Mouse (Mus musculus) lung, embryonic 15.5 days (tissue): ENCODE results near the gene Gm21885. TPM values are rescaled to one million over a fixed set of nuclear protein-coding genes. Genes with fewer than 3 reads are reported as not detected.

ENCODE experiments used
- ATAC-seq: fragments of 200-750 bp; cut with Nextera tagmentation; 2 replicates; pipeline ENCODE4 v1.8.0; 2017; ENCODE audit warnings: moderate number of reproducible peaks, borderline replicate concordance; ENCODE audit not compliant: low FRiP score, low TSS enrichment; ENCODE audit errors: extremely low read depth
- H3K27ac ChIP-seq: fragments of 300-500 bp; sonication (generic); 2 replicates; pipeline ENCODE4 v1.5.1; 2015; ENCODE audit warnings: moderate library complexity, mild to moderate bottlenecking, inconsistent platforms
- H3K27me3 ChIP-seq: fragments of 300-500 bp; sonication (generic); 2 replicates; pipeline ENCODE4 v1.6.1; 2015; ENCODE audit warnings: inconsistent platforms
- H3K36me3 ChIP-seq: fragments of 300-500 bp; sonication (generic); 2 replicates; pipeline ENCODE4 v1.6.1; 2015; ENCODE audit warnings: inconsistent platforms
- H3K4me1 ChIP-seq: fragments of 300-500 bp; sonication (generic); 2 replicates; pipeline ENCODE4 v1.6.1; 2015; ENCODE audit warnings: inconsistent platforms
- H3K4me2 ChIP-seq: fragments of 300-500 bp; sonication (generic); 2 replicates; pipeline ENCODE4 v1.6.1; 2015; ENCODE audit warnings: inconsistent platforms, mild to moderate bottlenecking, moderate library complexity
- H3K4me3 ChIP-seq: fragments of 300-500 bp; sonication (generic); 2 replicates; pipeline ENCODE4 v1.5.1; 2015; ENCODE audit warnings: mild to moderate bottlenecking, inconsistent platforms
- H3K9ac ChIP-seq: fragments of 300-500 bp; sonication (generic); 2 replicates; pipeline ENCODE4 v1.6.1; 2015; ENCODE audit warnings: inconsistent platforms
- H3K9me3 ChIP-seq: fragments of 300-500 bp; sonication (generic); 2 replicates; pipeline ENCODE4 v1.6.1; 2016; ENCODE audit warnings: inconsistent platforms
- WGBS: fragments of 180-500 bp; shearing (Covaris S2); methylation state at CpG from one replicate; pipeline ENCODE4 v1.1.7; 2015; 5-methylcytosine and 5-hydroxymethylcytosine counted together
- polyA plus RNA-seq: library from polyadenylated mRNA; unstranded; fragments of >200 nt; fragmentation: Nextera tagmentation; extraction: Ambion mirVana; gene quantifications from 2 replicates; pipeline ENCODE4 v1.2.1, GENCODE M21; 2015

Gene Gm21885
- polyA plus RNA-seq, 1 experiment from 2014 or later: not detected

DNA sequence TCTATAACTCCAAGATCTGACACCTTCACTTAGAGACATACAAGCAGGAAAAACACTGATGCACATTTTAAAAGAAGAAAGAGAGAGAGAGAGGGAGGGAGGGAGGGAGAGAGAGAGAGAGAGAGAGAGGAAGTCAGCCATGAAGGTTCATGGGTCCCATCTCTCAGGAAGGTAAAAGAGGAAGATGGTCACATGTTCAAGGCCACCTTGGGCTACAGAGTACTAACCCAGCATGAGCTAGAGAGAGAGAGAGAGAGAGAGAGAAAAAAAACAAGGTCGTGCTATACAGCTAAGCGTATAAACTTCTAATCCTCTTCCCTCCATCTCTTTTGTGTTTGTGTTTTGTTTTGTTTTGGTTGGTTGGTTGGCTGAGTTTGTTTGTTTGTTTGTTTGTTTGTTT lies 10.7 kb upstream of the Gm21885 start:
- no peak overlapping the region for H3K27ac ChIP-seq
- no peak overlapping the region for H3K4me3 ChIP-seq
- H3K9ac ChIP-seq: no peak overlapping the region
- no peaks in the 10 kb centered on the region for H3K9me3 ChIP-seq
- H3K4me1 ChIP-seq: peaks cover 4% of the 10 kb centered on the region; the same call in 1 of the 2 replicates
- no peaks in the 10 kb centered on the region for H3K27me3 ChIP-seq
- 86% methylated on average over 2 of the region's 2 CpGs for WGBS
- H3K36me3 ChIP-seq: no peaks in the 10 kb centered on the region
- no peak for ATAC-seq
- H3K4me2 ChIP-seq: no peak overlapping the region

GRCm38 (mm10) chr11:94272960-94273927 lies 8.4 kb upstream of the Gm21885 start:
- H3K4me1 ChIP-seq: peaks cover 13% of the 10 kb centered on the region; the same call in 1 of the 2 replicates
- H3K27ac ChIP-seq: no peak overlapping the region
- H3K4me3 ChIP-seq: no peak overlapping the region
- 81% methylated on average over 21 of the region's 21 CpGs for WGBS
- ATAC-seq: no peak
- H3K9me3 ChIP-seq: no peaks in the 10 kb centered on the region
- no peak overlapping the region for H3K9ac ChIP-seq
- no peaks in the 10 kb centered on the region for H3K36me3 ChIP-seq
- no peak overlapping the region for H3K4me2 ChIP-seq
- H3K27me3 ChIP-seq: no peaks in the 10 kb centered on the region

- no peaks in the 10 kb centered on the region for H3K9me3 ChIP-seq
- WGBS: 75% methylated on average over 10 of the region's 10 CpGs
- H3K27ac ChIP-seq: no peak overlapping the region
- H3K36me3 ChIP-seq: no peaks in the 10 kb centered on the region
- peaks cover 13% of the 10 kb centered on the region; the same call in 1 of the 2 replicates for H3K4me1 ChIP-seq
- no peaks in the 10 kb centered on the region for H3K27me3 ChIP-seq
- no peak for ATAC-seq
- no peak overlapping the region for H3K4me2 ChIP-seq
- no peak overlapping the region for H3K9ac ChIP-seq
- no peak overlapping the region for H3K4me3 ChIP-seq
Observed at GRCm38 (mm10) chr11:94274206-94274867, 7.3 kb upstream of the Gm21885 start.

GRCm38 (mm10) chr11:94275226-94275625 lies 6.4 kb upstream of the Gm21885 start:
- Histone ChIP-seq H3K9ac (no peak overlapping the region), H3K27ac (no peak overlapping the region), H3K4me2 (no peak overlapping the region), H3K9me3 (no peaks in the 10 kb centered on the region), H3K36me3 (no peaks in the 10 kb centered on the region), H3K4me3 (no peak overlapping the region), H3K27me3 (no peaks in the 10 kb centered on the region), H3K4me1 (peaks cover 13% of the 10 kb centered on the region; the same call in 1 of the 2 replicates)
- ATAC-seq: no peak
- WGBS: 75% methylated on average over 7 of the region's 7 CpGs

DNA sequence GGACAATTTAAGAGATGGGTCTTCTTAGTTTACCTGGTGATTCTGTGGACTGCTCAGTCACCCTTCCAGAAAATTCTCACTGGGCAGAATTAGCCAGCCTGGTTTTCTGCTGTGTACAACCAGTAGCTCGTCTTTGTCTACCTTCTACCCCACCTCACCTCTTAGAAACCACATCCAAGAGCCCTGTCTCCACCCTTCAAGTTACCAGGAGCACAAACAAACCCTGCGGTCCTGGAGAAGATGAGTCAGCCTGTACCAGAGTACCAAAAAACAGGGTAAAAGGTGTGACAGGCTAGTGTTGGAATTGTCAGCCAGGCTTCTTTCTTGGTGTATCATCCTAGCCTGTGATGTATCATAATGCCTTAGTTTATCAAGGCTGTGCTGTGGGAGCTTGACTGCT lies 6.0 kb upstream of the Gm21885 start:
- H3K4me2 ChIP-seq: no peak overlapping the region
- WGBS: 75% methylated on average over 2 of the region's 2 CpGs
- H3K36me3 ChIP-seq: no peaks in the 10 kb centered on the region
- H3K4me1 ChIP-seq: peaks cover 13% of the 10 kb centered on the region; the same call in 1 of the 2 replicates
- H3K9me3 ChIP-seq: no peaks in the 10 kb centered on the region
- no peaks in the 10 kb centered on the region for H3K27me3 ChIP-seq
- no peak overlapping the region for H3K27ac ChIP-seq
- H3K4me3 ChIP-seq: no peak overlapping the region
- ATAC-seq: no peak
- H3K9ac ChIP-seq: no peak overlapping the region

GRCm38 (mm10) chr11:94276869-94277337 lies 4.8 kb upstream of the Gm21885 start:
- no peaks in the 10 kb centered on the region for H3K36me3 ChIP-seq
- peak; percentile 56; the same call in 1 of the 2 replicates for ATAC-seq
- H3K27me3 ChIP-seq: no peaks in the 10 kb centered on the region
- H3K9me3 ChIP-seq: no peaks in the 10 kb centered on the region
- H3K4me3 ChIP-seq: peak overlapping the region; percentile 32
- H3K4me1 ChIP-seq: peaks cover 13% of the 10 kb centered on the region; the same call in 1 of the 2 replicates
- WGBS: 7% methylated on average over 20 of the region's 20 CpGs
- H3K27ac ChIP-seq: no peak overlapping the region
- H3K4me2 ChIP-seq: peak overlapping the region; percentile 66
- H3K9ac ChIP-seq: peak overlapping the region; percentile 33

GRCm38 (mm10) chr11:94282291-94282690 lies 618 bp downstream of the Gm21885 start:
- no peak overlapping the region for H3K27ac ChIP-seq
- WGBS: 56% methylated on average over 5 of the region's 5 CpGs
- no peaks in the 10 kb centered on the region for H3K9me3 ChIP-seq
- H3K4me2 ChIP-seq: no peak overlapping the region
- H3K4me1 ChIP-seq: peaks cover 15% of the 10 kb centered on the region
- H3K4me3 ChIP-seq: no peak overlapping the region
- H3K9ac ChIP-seq: no peak overlapping the region
- H3K36me3 ChIP-seq: peaks cover 17% of the 10 kb centered on the region
- no peaks in the 10 kb centered on the region for H3K27me3 ChIP-seq
- no peak for ATAC-seq

- peaks cover 12% of the 10 kb centered on the region for H3K4me1 ChIP-seq
- no peaks in the 10 kb centered on the region for H3K9me3 ChIP-seq
- peaks cover 29% of the 10 kb centered on the region for H3K36me3 ChIP-seq
- 85% methylated on average over 6 of the region's 6 CpGs for WGBS
- no peak overlapping the region for H3K9ac ChIP-seq
- no peak overlapping the region for H3K4me3 ChIP-seq
- H3K27me3 ChIP-seq: no peaks in the 10 kb centered on the region
- no peak for ATAC-seq
- H3K4me2 ChIP-seq: no peak overlapping the region
- H3K27ac ChIP-seq: no peak overlapping the region
Observed at GRCm38 (mm10) chr11:94283536-94284099, 1.9 kb downstream of the Gm21885 start.

DNA sequence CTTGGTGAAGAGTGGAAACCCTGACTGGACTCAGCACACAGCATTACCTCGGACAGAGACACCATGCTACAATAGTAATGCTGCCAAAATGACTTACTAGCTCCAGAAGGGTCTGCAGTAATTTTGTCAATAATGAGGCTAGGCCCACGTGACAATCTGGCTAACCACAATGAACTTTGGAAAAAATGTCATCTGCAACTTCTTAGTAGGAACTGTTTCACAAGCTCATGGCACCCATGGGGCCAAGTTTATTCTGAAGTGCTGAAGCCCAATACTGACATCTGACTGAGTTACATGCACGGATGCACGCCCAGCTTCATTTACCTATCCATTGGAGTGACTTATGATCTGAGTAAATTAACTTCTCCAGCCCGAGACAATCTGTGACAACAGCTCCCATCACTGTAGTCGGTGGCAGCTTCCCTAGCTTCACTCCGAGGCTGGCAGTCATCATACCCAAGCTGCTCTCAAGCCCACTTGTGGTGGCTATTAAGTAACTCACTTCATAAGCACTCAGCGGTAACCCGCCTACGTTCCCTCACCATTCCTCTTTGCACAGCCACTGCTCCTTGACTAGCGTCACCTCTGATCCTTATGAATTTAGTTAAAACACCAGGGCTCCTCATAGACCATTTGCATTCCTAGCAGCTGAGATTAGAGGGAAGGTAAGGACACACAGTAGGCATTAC lies 4.4 kb downstream of the Gm21885 start:
- Histone ChIP-seq H3K4me1 (peaks cover 12% of the 10 kb centered on the region), H3K9me3 (no peaks in the 10 kb centered on the region), H3K27me3 (no peaks in the 10 kb centered on the region), H3K27ac (0 out of 2 replicates have a peak overlapping the region, but pooled peaks have one; percentile 59), H3K4me2 (no peak overlapping the region), H3K9ac (no peak overlapping the region), H3K4me3 (no peak overlapping the region), H3K36me3 (peaks cover 52% of the 10 kb centered on the region)
- ATAC-seq: peak; percentile 51
- WGBS: 64% methylated on average over 11 of the region's 11 CpGs

DNA sequence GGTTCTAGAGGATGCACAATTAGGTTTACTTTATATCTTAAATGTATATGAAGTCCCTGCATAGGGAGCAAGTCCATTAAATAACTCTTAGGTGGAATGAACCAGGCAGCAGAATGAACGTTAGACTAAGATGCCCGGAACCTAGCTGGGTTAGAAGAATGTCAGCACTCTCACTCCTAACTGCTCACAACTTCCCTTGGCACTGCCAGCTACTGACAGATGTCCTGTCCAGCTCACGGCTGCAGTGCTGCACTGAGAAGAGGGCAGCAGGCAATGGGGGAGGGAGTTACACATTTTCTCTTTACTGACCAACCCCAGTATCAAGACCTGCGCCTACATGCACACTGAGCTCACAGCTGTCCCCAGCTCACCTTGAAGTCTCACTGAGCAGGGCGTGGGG lies 5.4 kb downstream of the Gm21885 start:
- Histone ChIP-seq H3K4me2 (no peak overlapping the region), H3K27me3 (no peaks in the 10 kb centered on the region), H3K27ac (0 out of 2 replicates have a peak overlapping the region, but pooled peaks have one; percentile 59), H3K36me3 (peaks cover 61% of the 10 kb centered on the region), H3K9ac (no peak overlapping the region), H3K4me3 (no peak overlapping the region), H3K4me1 (peaks cover 12% of the 10 kb centered on the region), H3K9me3 (no peaks in the 10 kb centered on the region)
- no peak; the same call in 1 of the 2 replicates for ATAC-seq
- WGBS: 84% methylated on average over 5 of the region's 5 CpGs

DNA sequence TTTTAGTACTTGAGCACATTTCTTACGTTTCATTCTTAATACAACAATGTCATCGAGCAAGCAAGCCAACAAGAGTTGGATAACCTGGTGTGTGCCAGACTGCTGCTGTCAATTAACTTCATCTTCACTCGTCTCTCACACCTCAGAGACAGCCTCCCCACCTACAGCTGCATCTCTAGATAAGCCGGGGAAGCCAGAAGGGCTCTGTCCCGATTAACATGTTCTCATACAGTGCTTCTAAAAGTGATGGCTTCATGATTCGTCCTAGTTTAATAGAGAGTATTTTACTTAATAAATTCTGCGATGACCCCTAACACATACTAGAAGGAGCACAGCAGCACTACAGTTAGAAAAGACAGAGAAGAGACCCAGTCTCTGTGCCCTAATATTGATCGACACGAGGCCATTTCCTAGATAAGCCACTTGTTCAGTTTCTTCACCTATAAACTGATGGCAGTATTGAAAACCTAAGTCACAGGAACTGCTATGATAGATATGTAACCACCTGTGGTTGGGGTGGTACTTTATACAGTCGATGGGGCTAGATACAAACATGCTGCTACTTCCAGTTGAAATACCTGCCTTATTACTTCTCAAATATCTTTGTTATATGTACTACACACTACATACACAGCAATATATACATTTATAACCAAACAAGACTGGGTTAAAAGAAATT lies 8.5 kb downstream of the Gm21885 start:
- Histone ChIP-seq H3K27ac (no peak overlapping the region), H3K4me1 (peaks cover 12% of the 10 kb centered on the region), H3K4me3 (no peak overlapping the region), H3K27me3 (no peaks in the 10 kb centered on the region), H3K9ac (no peak overlapping the region), H3K36me3 (peaks cover 77% of the 10 kb centered on the region), H3K4me2 (no peak overlapping the region), H3K9me3 (no peaks in the 10 kb centered on the region)
- ATAC-seq: no peak
- WGBS: 82% methylated on average over 10 of the region's 10 CpGs
